9 mouse cellular contexts compared by ENCODE assay signal in genomic region chr7:35636229-35636628, GRCm38 (mm10). TPM values are rescaled to one million over a fixed set of nuclear protein-coding genes. Genes with fewer than 3 reads are reported as not detected.
DNase-seq lines count a peak whose midpoint lies in the region; ATAC-seq and TF ChIP-seq lines count a peak whose summit lies in the region.
"Had no signal": no experiment of that assay in that cellular context is flagged by ENCODE, and none has a peak within 500 bp of the region (broad histone marks: within the 10 kb centered on the region; RNA-seq: fewer than 3 reads in every experiment).

No protein-coding gene starts in this region.

- no peaks in the 10 kb centered on the region for H3K9me3 ChIP-seq in forebrain, embryonic 14.5 days (replicated peaks; ENCODE audit: control insufficient read depth, low read length)
- H3K9me3 ChIP-seq in forebrain, embryonic 16.5 days (ENCODE audit: control insufficient read depth, low read length) = no peaks in the 10 kb centered on the region
- H3K9me3 ChIP-seq in G1E (replicated peaks) = no peaks in the 10 kb centered on the region
- H3K9me3 ChIP-seq: neural tube, embryonic 12.5 days had no signal

- peak; percentile 34 for TF ChIP-seq CTCF in G1E (IDR thresholded peaks at IDR 0.05; ENCODE audit: low read depth, low read length)

- peaks cover 63% of the 10 kb centered on the region for H3K36me3 ChIP-seq in forebrain, embryonic 14.5 days (ENCODE audit: control insufficient read depth, insufficient read depth, low read length)
- peaks cover 43% of the 10 kb centered on the region for H3K36me3 ChIP-seq in forebrain, embryonic 16.5 days (ENCODE audit: control insufficient read depth, insufficient read depth)
- peaks cover 96% of the 10 kb centered on the region for H3K36me3 ChIP-seq in G1E (replicated peaks)
- H3K36me3 ChIP-seq in splenic B cell, adult 2 months (ENCODE audit: control insufficient read depth, insufficient read depth, low read length, poor library complexity, severe bottlenecking) = peaks cover 20% of the 10 kb centered on the region

- H3K9ac ChIP-seq in forebrain, embryonic 14.5 days (ENCODE audit: low read length) = no peak overlapping the region
- no peak overlapping the region for H3K9ac ChIP-seq in forebrain, embryonic 16.5 days (replicated peaks; ENCODE audit: low read depth, low read length)
- H3K9ac ChIP-seq: neural tube, embryonic 12.5 days had no signal

- no peaks in the 10 kb centered on the region for H3K4me1 ChIP-seq in forebrain, embryonic 14.5 days (ENCODE audit: control insufficient read depth, insufficient read depth, low read length)
- H3K4me1 ChIP-seq in forebrain, embryonic 16.5 days (replicated peaks; ENCODE audit: control insufficient read depth, insufficient read depth, low read length) = no peaks in the 10 kb centered on the region
- H3K4me1 ChIP-seq in G1E (ENCODE audit: insufficient read depth, low read depth, low read length) = no peaks in the 10 kb centered on the region; the same call in 1 of the 2 replicates
- H3K4me1 ChIP-seq: neural tube, embryonic 12.5 days had no signal

- DNase-seq in forebrain, embryonic 14.5 days (ENCODE audit: low spot score) = peak; percentile 66
- peak; percentile 43 for DNase-seq in left cerebral cortex, postnatal 4 days
- no peak for DNase-seq in left cerebral cortex, adult 9 months (ENCODE audit: low spot score in 2 of 2)
- no peak for DNase-seq in G1E (ENCODE audit: low spot score)
- peak; percentile 53 for DNase-seq in splenic B cell, adult 2 months (ENCODE audit: low read depth, low spot score)
- no peak for DNase-seq in ovary, adult 18-20 months (ENCODE audit: low spot score)

- intact Hi-C loops in left cerebral cortex, postnatal 4 days (cut with DNase I) = loop anchor here (10.0 kb wide), 1 partner anchor 81 kb away; the partner anchor contains the start of gene Nudt19

- ATAC-seq in forebrain, embryonic 14.5 days = no peak
- no peak for ATAC-seq in forebrain, embryonic 16.5 days
- ATAC-seq in G1E (ENCODE audit: extremely low read depth, insufficient number of reproducible peaks, low FRiP score, poor library complexity, severe bottlenecking) = no peak
- peak; percentile 66 for ATAC-seq in granulocyte monocyte progenitor cell, adult 5-6 weeks (replicated peaks; ENCODE audit: poor library complexity, severe bottlenecking)

- 75% methylated on average over 6 of the region's 6 CpGs for WGBS in forebrain, embryonic 14.5 days
- WGBS in forebrain, embryonic 16.5 days = 68% methylated on average over 6 of the region's 6 CpGs

- H3K4me3 ChIP-seq in forebrain, embryonic 14.5 days (ENCODE audit: low read depth, low read length) = no peak overlapping the region
- H3K4me3 ChIP-seq in forebrain, embryonic 16.5 days (replicated peaks; ENCODE audit: low read length) = no peak overlapping the region
- H3K4me3 ChIP-seq in G1E (ENCODE audit: low read depth, low read length) = no peak overlapping the region
- H3K4me3 ChIP-seq: neural tube, embryonic 12.5 days had no signal

- H3K27me3 ChIP-seq in forebrain, embryonic 14.5 days (replicated peaks; ENCODE audit: control insufficient read depth, insufficient read depth, low read length) = no peaks in the 10 kb centered on the region
- no peaks in the 10 kb centered on the region for H3K27me3 ChIP-seq in forebrain, embryonic 16.5 days (replicated peaks; ENCODE audit: control insufficient read depth, insufficient read depth, low read length)
- no peaks in the 10 kb centered on the region for H3K27me3 ChIP-seq in G1E (ENCODE audit: insufficient read depth, low read length)
- no peaks in the 10 kb centered on the region for H3K27me3 ChIP-seq in splenic B cell, adult 2 months (ENCODE audit: control insufficient read depth, insufficient read depth, low read length, poor library complexity, severe bottlenecking)
- H3K27me3 ChIP-seq: neural tube, embryonic 12.5 days had no signal

- H3K27ac ChIP-seq in forebrain, embryonic 14.5 days (ENCODE audit: low read depth, low read length) = no peak overlapping the region
- no peak overlapping the region for H3K27ac ChIP-seq in forebrain, embryonic 16.5 days (ENCODE audit: low read length)
- H3K27ac ChIP-seq: neural tube, embryonic 12.5 days had no signal

- no peak overlapping the region for H3K4me2 ChIP-seq in forebrain, embryonic 14.5 days (ENCODE audit: low read length)
- no peak overlapping the region for H3K4me2 ChIP-seq in forebrain, embryonic 16.5 days (ENCODE audit: low read length)
- H3K4me2 ChIP-seq: neural tube, embryonic 12.5 days had no signal

RNA-seq across cellular contexts. Expression of gene Pdcd5, which starts 11.1 kb away (rescaled TPM):
- 232 and 268 TPM in 2 replicates for polyA plus RNA-seq in forebrain, embryonic 14.5 days (2014; fragmentation: Nextera tagmentation; extraction: Ambion mirVana)
- polyA plus RNA-seq in forebrain, embryonic 16.5 days (2015; fragmentation: Nextera tagmentation; extraction: Ambion mirVana) = 200 and 235 TPM in 2 replicates
- 100 to 1,000 TPM; 110 to 114 TPM for total RNA-seq in left cerebral cortex, postnatal 4 days (2021)
- total RNA-seq in G1E (2014; fragmentation: Nextera tagmentation) (115 and 130 TPM in 2 replicates), G1E (2017) (118 and 119 TPM in 2 replicates)
- polyA plus RNA-seq in G1E (2012) = 154 and 164 TPM in 2 replicates
- 133 and 145 TPM in 2 replicates for total RNA-seq in granulocyte monocyte progenitor cell, adult 5-6 weeks (2014; fragmentation: Nextera tagmentation)
- total RNA-seq in granulocyte monocyte progenitor cell, adult 5-6 weeks (2017) = 94.4 and 114 TPM in 2 replicates

RNA-seq across cellular contexts. Expression of gene Ankrd27, which starts 50.2 kb away (rescaled TPM):
- polyA plus RNA-seq in forebrain, embryonic 14.5 days (2014; fragmentation: Nextera tagmentation; extraction: Ambion mirVana) = 21.8 and 26.3 TPM in 2 replicates
- 35.7 and 38.9 TPM in 2 replicates for polyA plus RNA-seq in forebrain, embryonic 16.5 days (2015; fragmentation: Nextera tagmentation; extraction: Ambion mirVana)
- total RNA-seq in left cerebral cortex, postnatal 4 days (2021) = 10 to 100 TPM; 56.1 to 63.3 TPM
- 130 and 163 TPM in 2 replicates for total RNA-seq in G1E (2014; fragmentation: Nextera tagmentation)
- total RNA-seq in G1E (2017) = 247 and 248 TPM in 2 replicates
- 165 and 202 TPM in 2 replicates for polyA plus RNA-seq in G1E (2012)
- total RNA-seq in granulocyte monocyte progenitor cell, adult 5-6 weeks (2014; fragmentation: Nextera tagmentation) = 40.4 and 66.7 TPM in 2 replicates
- 40.0 and 49.7 TPM in 2 replicates for total RNA-seq in granulocyte monocyte progenitor cell, adult 5-6 weeks (2017)

RNA-seq across cellular contexts. Expression of gene Rgs9bp, which starts 50.8 kb away (rescaled TPM):
- 0.08 and 0.12 TPM in 2 replicates for polyA plus RNA-seq in forebrain, embryonic 14.5 days (2014; fragmentation: Nextera tagmentation; extraction: Ambion mirVana)
- 0.11 and 0.22 TPM in 2 replicates for polyA plus RNA-seq in forebrain, embryonic 16.5 days (2015; fragmentation: Nextera tagmentation; extraction: Ambion mirVana)
- total RNA-seq in left cerebral cortex, postnatal 4 days (2021) = 1 to 10 TPM; 2.3 to 2.6 TPM
- 6.4 and 6.9 TPM in 2 replicates for total RNA-seq in G1E (2014; fragmentation: Nextera tagmentation)
- 14.6 and 16.3 TPM in 2 replicates for total RNA-seq in G1E (2017)
- polyA plus RNA-seq in G1E (2012) = 0.54 and 0.59 TPM in 2 replicates
- 0.30 and 1.2 TPM in 2 replicates for total RNA-seq in granulocyte monocyte progenitor cell, adult 5-6 weeks (2014; fragmentation: Nextera tagmentation)
- 0.36 and 0.65 TPM in 2 replicates for total RNA-seq in granulocyte monocyte progenitor cell, adult 5-6 weeks (2017)

Comparison
In these comparisons a context has a peak if more than half of its experiments do, and no peak if none do; other contexts are left out.
1. DNase-seq: peak in forebrain, embryonic 14.5 days (single experiment), left cerebral cortex, postnatal 4 days (single experiment) and splenic B cell, adult 2 months (single experiment); none in left cerebral cortex, adult 9 months (0 of 2), G1E (single experiment) and ovary, adult 18-20 months (single experiment).